Mouse (Mus musculus) embryonic facial prominence, embryonic 15.5 days (tissue): Measurements from ENCODE around the gene Dync2li1. TPM values are rescaled to one million over a fixed set of nuclear protein-coding genes. Genes with fewer than 3 reads are reported as not detected.

ENCODE experiments used
- ATAC-seq: fragments of 200-750 bp; cut with Nextera tagmentation; 2 replicates; pipeline ENCODE4 v1.8.0; 2017; ENCODE audit warnings: low read depth, moderate TSS enrichment; ENCODE audit not compliant: insufficient number of reproducible peaks, low FRiP score, low TSS enrichment
- H3K27ac ChIP-seq: fragments of 300-500 bp; sonication (generic); replicated peaks from 2 replicates; pipeline ENCODE4 v1.5.1; 2015; ENCODE audit warnings: mild to moderate bottlenecking, inconsistent platforms
- H3K27me3 ChIP-seq: fragments of 300-500 bp; sonication (generic); 2 replicates; pipeline ENCODE4 v1.6.1; 2015; ENCODE audit warnings: inconsistent platforms
- H3K36me3 ChIP-seq: fragments of 300-500 bp; sonication (generic); 2 replicates; pipeline ENCODE4 v1.6.1; 2015; ENCODE audit warnings: mild to moderate bottlenecking, inconsistent platforms
- H3K4me1 ChIP-seq: fragments of 300-500 bp; sonication (generic); 2 replicates; pipeline ENCODE4 v1.6.1; 2015; ENCODE audit warnings: inconsistent platforms
- H3K4me2 ChIP-seq: fragments of 300-500 bp; sonication (generic); replicated peaks from 2 replicates; pipeline ENCODE4 v1.6.1; 2015; ENCODE audit warnings: mild to moderate bottlenecking, inconsistent platforms
- H3K4me3 ChIP-seq: fragments of 300-500 bp; sonication (generic); replicated peaks from 2 replicates; pipeline ENCODE4 v1.5.1; 2015; ENCODE audit warnings: mild to moderate bottlenecking, inconsistent platforms
- H3K9ac ChIP-seq: fragments of 300-500 bp; sonication (generic); 2 replicates; pipeline ENCODE4 v1.6.1; 2015; ENCODE audit warnings: inconsistent platforms
- H3K9me3 ChIP-seq: fragments of 300-500 bp; sonication (generic); replicated peaks from 2 replicates; pipeline ENCODE4 v1.6.1; 2016; ENCODE audit warnings: inconsistent platforms
- WGBS: fragments of 180-500 bp; shearing (Covaris S2); methylation state at CpG from one replicate; pipeline ENCODE4 v1.1.7; 2015; 5-methylcytosine and 5-hydroxymethylcytosine counted together
- polyA plus RNA-seq: library from polyadenylated mRNA; unstranded; fragments of >200 nt; fragmentation: Nextera tagmentation; extraction: Ambion mirVana; gene quantifications from 2 replicates; pipeline ENCODE4 v1.2.1, GENCODE M21; 2015

Gene Dync2li1
- polyA plus RNA-seq, 1 experiment from 2014 or later: 39.7 TPM

- Histone ChIP-seq H3K9ac (no peak overlapping the region), H3K9me3 (no peaks in the 10 kb centered on the region), H3K4me3 (no peak overlapping the region), H3K4me1 (peaks cover 24% of the 10 kb centered on the region), H3K27me3 (no peaks in the 10 kb centered on the region), H3K27ac (no peak overlapping the region), H3K4me2 (no peak overlapping the region), H3K36me3 (no peaks in the 10 kb centered on the region)
- ATAC-seq: no peak
- 47% methylated on average over 4 of the region's 4 CpGs for WGBS
Measured at GRCm38 (mm10) chr17:84685286-84685685, 59.0 kb downstream of the Dync2li1 start.

GRCm38 (mm10) chr17:84687994-84688393 lies 61.7 kb downstream of the Dync2li1 start:
- Histone ChIP-seq H3K4me1 (peaks cover 28% of the 10 kb centered on the region), H3K9me3 (no peaks in the 10 kb centered on the region), H3K9ac (no peak overlapping the region), H3K4me2 (no peak overlapping the region), H3K27ac (no peak overlapping the region), H3K4me3 (no peak overlapping the region), H3K27me3 (no peaks in the 10 kb centered on the region), H3K36me3 (no peaks in the 10 kb centered on the region)
- WGBS: 26% methylated on average over 5 of the region's 5 CpGs
- no peak for ATAC-seq

DNA sequence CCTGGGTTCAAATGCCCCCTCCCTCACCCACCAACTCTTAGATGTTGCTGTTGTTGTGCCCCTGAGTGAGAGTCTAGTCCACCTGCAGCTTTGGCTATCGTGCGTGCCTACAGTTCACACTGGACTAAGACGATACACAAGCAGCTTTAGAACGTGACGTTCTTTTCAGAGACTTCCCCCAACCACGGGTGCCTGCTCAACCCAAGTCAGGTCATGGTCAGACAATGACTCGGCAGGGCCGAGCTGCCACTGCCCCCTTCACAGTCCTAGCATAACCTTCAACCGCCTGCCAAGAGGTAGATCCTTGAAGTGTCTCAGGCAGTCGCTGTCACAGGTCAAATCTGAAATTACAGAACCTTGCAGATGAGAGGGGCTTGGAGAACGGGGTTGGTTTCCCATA lies 62.5 kb downstream of the Dync2li1 start:
- WGBS: 90% methylated on average over 11 of the region's 11 CpGs
- peaks cover 28% of the 10 kb centered on the region for H3K4me1 ChIP-seq
- H3K27ac ChIP-seq: no peak overlapping the region
- no peak overlapping the region for H3K4me2 ChIP-seq
- no peaks in the 10 kb centered on the region for H3K9me3 ChIP-seq
- no peak overlapping the region for H3K4me3 ChIP-seq
- no peaks in the 10 kb centered on the region for H3K27me3 ChIP-seq
- H3K36me3 ChIP-seq: no peaks in the 10 kb centered on the region
- no peak overlapping the region for H3K9ac ChIP-seq
- no peak for ATAC-seq

GRCm38 (mm10) chr17:84689316-84689715 lies 63.0 kb downstream of the Dync2li1 start:
- Histone ChIP-seq H3K4me2 (no peak overlapping the region), H3K4me3 (no peak overlapping the region), H3K9ac (no peak overlapping the region), H3K27me3 (no peaks in the 10 kb centered on the region), H3K27ac (no peak overlapping the region), H3K36me3 (no peaks in the 10 kb centered on the region), H3K9me3 (no peaks in the 10 kb centered on the region), H3K4me1 (peaks cover 28% of the 10 kb centered on the region)
- WGBS: 36% methylated on average over 5 of the region's 5 CpGs
- no peak for ATAC-seq

GRCm38 (mm10) chr17:84690111-84690510 lies 63.8 kb downstream of the Dync2li1 start:
- Histone ChIP-seq H3K9ac (no peak overlapping the region), H3K27ac (no peak overlapping the region), H3K4me1 (peaks cover 23% of the 10 kb centered on the region), H3K36me3 (no peaks in the 10 kb centered on the region), H3K9me3 (no peaks in the 10 kb centered on the region), H3K4me3 (no peak overlapping the region), H3K4me2 (no peak overlapping the region), H3K27me3 (no peaks in the 10 kb centered on the region)
- 0 out of 2 replicates have a peak, but pooled peaks have one; percentile 30 for ATAC-seq
- WGBS: 46% methylated on average over 5 of the region's 5 CpGs

DNA sequence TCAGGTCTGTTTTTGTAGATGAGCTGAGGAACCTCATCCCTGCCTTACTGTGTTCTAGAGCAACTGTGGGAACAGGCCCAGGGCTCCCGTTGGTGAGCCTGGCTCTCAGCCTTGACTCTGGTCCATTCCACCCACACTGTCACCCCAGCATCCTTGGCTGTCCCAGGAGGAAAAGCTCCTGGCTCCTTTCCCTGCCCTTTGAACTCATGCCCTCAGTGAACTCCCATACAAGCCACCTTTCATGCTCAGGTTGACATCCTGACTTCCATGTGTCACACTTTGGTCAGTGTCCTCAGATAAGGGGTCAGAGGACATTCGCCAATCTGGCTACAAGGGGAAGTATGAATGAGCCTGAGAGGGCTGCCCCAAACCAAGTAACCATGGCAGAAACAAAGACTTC lies 67.4 kb downstream of the Dync2li1 start:
- WGBS: 83% methylated on average over 2 of the region's 2 CpGs
- H3K4me3 ChIP-seq: no peak overlapping the region
- no peaks in the 10 kb centered on the region for H3K9me3 ChIP-seq
- H3K4me2 ChIP-seq: no peak overlapping the region
- H3K27ac ChIP-seq: no peak overlapping the region
- H3K9ac ChIP-seq: no peak overlapping the region
- H3K27me3 ChIP-seq: no peaks in the 10 kb centered on the region; the same call in 1 of the 2 replicates
- H3K4me1 ChIP-seq: peaks cover 12% of the 10 kb centered on the region
- H3K36me3 ChIP-seq: no peaks in the 10 kb centered on the region
- no peak for ATAC-seq

- H3K4me3 ChIP-seq: no peak overlapping the region
- 60% methylated on average over 6 of the region's 6 CpGs for WGBS
- H3K27ac ChIP-seq: no peak overlapping the region
- H3K36me3 ChIP-seq: no peaks in the 10 kb centered on the region
- H3K9ac ChIP-seq: no peak overlapping the region
- no peaks in the 10 kb centered on the region; the same call in 1 of the 2 replicates for H3K27me3 ChIP-seq
- no peaks in the 10 kb centered on the region for H3K9me3 ChIP-seq
- H3K4me1 ChIP-seq: 0 out of 2 replicates have a peak, but pooled peaks cover 10% of the 10 kb centered on the region
- no peak for ATAC-seq
- no peak overlapping the region for H3K4me2 ChIP-seq
Measured at GRCm38 (mm10) chr17:84696537-84696936, 70.2 kb downstream of the Dync2li1 start.

DNA sequence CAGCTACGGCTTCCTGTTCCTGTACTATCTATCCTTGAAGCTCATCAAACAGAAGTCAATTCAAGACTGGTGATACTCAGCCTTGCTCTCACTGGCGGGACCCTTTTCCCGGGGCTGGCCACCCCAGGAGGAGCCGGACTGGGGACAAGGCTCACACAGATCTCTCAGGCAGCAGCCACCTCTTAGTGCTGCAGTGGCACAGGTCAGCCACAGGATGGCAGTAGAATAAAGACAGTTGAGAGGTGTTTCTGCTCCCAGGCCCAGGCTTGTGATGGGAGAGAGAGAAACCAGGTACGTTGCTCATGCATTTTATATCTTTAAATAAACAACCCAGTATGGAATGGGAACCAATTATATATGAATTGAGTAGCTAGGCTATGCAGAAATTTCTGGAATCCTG lies 72.4 kb downstream of the Dync2li1 start:
- Histone ChIP-seq H3K9ac (no peak overlapping the region), H3K27me3 (no peaks in the 10 kb centered on the region; the same call in 1 of the 2 replicates), H3K36me3 (no peaks in the 10 kb centered on the region), H3K9me3 (no peaks in the 10 kb centered on the region), H3K4me3 (no peak overlapping the region), H3K4me2 (no peak overlapping the region), H3K27ac (no peak overlapping the region), H3K4me1 (peaks cover 16% of the 10 kb centered on the region)
- 20% methylated on average over 5 of the region's 5 CpGs for WGBS
- ATAC-seq: no peak

Other genes with a start within 250 kb of the Dync2li1 start
- gene Thada, start 160.3 kb upstream of the Dync2li1 start, polyA plus RNA-seq: 6.8 and 7.9 TPM in 2 replicates
- 8.9 and 9.5 TPM in 2 replicates for gene Plekhh2, start 114.6 kb upstream of the Dync2li1 start, polyA plus RNA-seq
- 0.13 and 0.16 TPM in 2 replicates for gene Abcg8, start 49.8 kb downstream of the Dync2li1 start, polyA plus RNA-seq
- gene Abcg5, start 56.5 kb downstream of the Dync2li1 start, polyA plus RNA-seq: 2.2 and 2.8 TPM in 2 replicates
- 33.6 and 34.3 TPM in 2 replicates for gene Lrpprc, start 164.3 kb downstream of the Dync2li1 start, polyA plus RNA-seq